Mouse (Mus musculus) hindbrain, embryonic 12.5 days (tissue): ENCODE results near the gene Themis. TPM values are rescaled to one million over a fixed set of nuclear protein-coding genes. Genes with fewer than 3 reads are reported as not detected.
A peak's percentile ranks its signal among the peaks of the same experiment; 100 is the strongest.

ENCODE experiments used
- ATAC-seq: fragments of 200-750 bp; cut with Nextera tagmentation; 2 replicates; pipeline ENCODE4 v1.8.0; 2017; ENCODE audit warnings: moderate TSS enrichment; ENCODE audit not compliant: low FRiP score
- H3K27ac ChIP-seq: fragments of 300-500 bp; sonication (generic); 2 replicates; pipeline ENCODE4 v1.5.1; 2016; ENCODE audit warnings: mild to moderate bottlenecking
- H3K27me3 ChIP-seq: fragments of 300-500 bp; sonication (generic); 2 replicates; pipeline ENCODE4 v1.6.1; 2016; ENCODE audit warnings: mild to moderate bottlenecking
- H3K36me3 ChIP-seq: fragments of 300-500 bp; sonication (generic); 2 replicates; pipeline ENCODE4 v1.6.1; 2016; ENCODE audit warnings: mild to moderate bottlenecking
- H3K4me1 ChIP-seq: fragments of 300-500 bp; sonication (generic); 2 replicates; pipeline ENCODE4 v1.6.1; 2016
- H3K4me2 ChIP-seq: fragments of 300-500 bp; sonication (generic); replicated peaks from 2 replicates; pipeline ENCODE4 v1.6.1; 2016; ENCODE audit warnings: mild to moderate bottlenecking
- H3K4me3 ChIP-seq: fragments of 300-500 bp; sonication (generic); 2 replicates; pipeline ENCODE4 v1.5.1; 2016; ENCODE audit warnings: mild to moderate bottlenecking
- H3K9ac ChIP-seq: fragments of 300-500 bp; sonication (generic); 2 replicates; pipeline ENCODE4 v1.6.1; 2016; ENCODE audit warnings: mild to moderate bottlenecking, moderate library complexity
- H3K9me3 ChIP-seq: fragments of 300-500 bp; sonication (generic); replicated peaks from 2 replicates; pipeline ENCODE4 v1.6.1; 2016; ENCODE audit warnings: mild to moderate bottlenecking
- WGBS: fragments of 180-500 bp; shearing (Covaris S2); methylation state at CpG from one replicate; pipeline ENCODE4 v1.1.7; 2016; 5-methylcytosine and 5-hydroxymethylcytosine counted together
- polyA plus RNA-seq: library from polyadenylated mRNA; unstranded; fragments of >200 nt; fragmentation: Nextera tagmentation; extraction: Ambion mirVana; gene quantifications from 2 replicates; pipeline ENCODE4 v1.2.1, GENCODE M21; 2016

The Themis gene
- polyA plus RNA-seq, 1 experiment from 2014 or later, result not detected

GRCm38 (mm10) chr10:28812571-28812936, 144.4 kb downstream of the Themis start:
- Histone ChIP-seq H3K27ac (no peak overlapping the region), H3K9ac (no peak overlapping the region), H3K9me3 (no peaks in the 10 kb centered on the region), H3K27me3 (no peaks in the 10 kb centered on the region), H3K4me1 (no peaks in the 10 kb centered on the region), H3K36me3 (no peaks in the 10 kb centered on the region), H3K4me3 (no peak overlapping the region), H3K4me2 (no peak overlapping the region)
- no peak for ATAC-seq

- no peak for ATAC-seq
- H3K27ac ChIP-seq, result no peak overlapping the region
- WGBS, result 62% methylated on average over 4 of the region's 4 CpGs
Measured at GRCm38 (mm10) chr10:28816160-28816559, 148.0 kb downstream of the Themis start.

DNA sequence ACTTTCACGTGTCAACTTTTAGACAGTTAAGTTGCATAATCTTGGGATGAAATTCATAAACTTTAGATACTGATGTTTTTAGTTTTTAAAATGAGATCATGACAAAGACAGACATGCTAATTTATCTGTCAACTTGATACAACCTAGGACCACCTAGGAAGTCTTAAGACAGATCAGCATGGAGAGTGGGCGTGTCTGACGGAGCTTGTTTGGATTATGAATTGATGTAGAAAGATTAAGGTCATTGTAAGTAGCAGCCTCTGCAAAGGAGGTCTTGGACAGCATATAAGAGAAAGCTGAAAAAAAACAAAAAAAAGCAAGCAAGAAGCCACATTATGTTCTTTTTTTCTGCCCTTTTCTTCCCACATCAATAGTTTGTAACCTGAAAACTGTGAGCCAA, 154.2 kb downstream of the Themis start:
- H3K9me3 ChIP-seq, result 0 out of 2 replicates have a peak, but pooled peaks cover 3% of the 10 kb centered on the region
- no peak for ATAC-seq
- WGBS, result 83% methylated on average over 3 of the region's 3 CpGs
- H3K27ac ChIP-seq, result no peak overlapping the region
- H3K4me1 ChIP-seq, result no peaks in the 10 kb centered on the region
- H3K36me3 ChIP-seq, result no peaks in the 10 kb centered on the region
- no peak overlapping the region for H3K9ac ChIP-seq
- H3K27me3 ChIP-seq, result no peaks in the 10 kb centered on the region
- no peak overlapping the region for H3K4me2 ChIP-seq
- no peak overlapping the region for H3K4me3 ChIP-seq

More at GRCm38 (mm10) chr10:28816160-28816559, 148.0 kb downstream of the Themis start:
- H3K4me1 ChIP-seq, result no peaks in the 10 kb centered on the region
- H3K9ac ChIP-seq, result no peak overlapping the region
- no peak overlapping the region for H3K4me3 ChIP-seq
- 0 out of 2 replicates have a peak, but pooled peaks cover 3% of the 10 kb centered on the region for H3K9me3 ChIP-seq
- H3K27me3 ChIP-seq, result no peaks in the 10 kb centered on the region
- no peaks in the 10 kb centered on the region for H3K36me3 ChIP-seq
- H3K4me2 ChIP-seq, result no peak overlapping the region

GRCm38 (mm10) chr10:28842605-28843004, 174.4 kb downstream of the Themis start:
- no peaks in the 10 kb centered on the region for H3K9me3 ChIP-seq
- no peak overlapping the region for H3K9ac ChIP-seq
- 67% methylated on average over 2 of the region's 2 CpGs for WGBS
- no peaks in the 10 kb centered on the region for H3K36me3 ChIP-seq
- no peak overlapping the region for H3K4me2 ChIP-seq
- no peak overlapping the region for H3K27ac ChIP-seq
- no peaks in the 10 kb centered on the region for H3K27me3 ChIP-seq
- H3K4me3 ChIP-seq, result no peak overlapping the region
- no peaks in the 10 kb centered on the region for H3K4me1 ChIP-seq
- no peak for ATAC-seq

DNA sequence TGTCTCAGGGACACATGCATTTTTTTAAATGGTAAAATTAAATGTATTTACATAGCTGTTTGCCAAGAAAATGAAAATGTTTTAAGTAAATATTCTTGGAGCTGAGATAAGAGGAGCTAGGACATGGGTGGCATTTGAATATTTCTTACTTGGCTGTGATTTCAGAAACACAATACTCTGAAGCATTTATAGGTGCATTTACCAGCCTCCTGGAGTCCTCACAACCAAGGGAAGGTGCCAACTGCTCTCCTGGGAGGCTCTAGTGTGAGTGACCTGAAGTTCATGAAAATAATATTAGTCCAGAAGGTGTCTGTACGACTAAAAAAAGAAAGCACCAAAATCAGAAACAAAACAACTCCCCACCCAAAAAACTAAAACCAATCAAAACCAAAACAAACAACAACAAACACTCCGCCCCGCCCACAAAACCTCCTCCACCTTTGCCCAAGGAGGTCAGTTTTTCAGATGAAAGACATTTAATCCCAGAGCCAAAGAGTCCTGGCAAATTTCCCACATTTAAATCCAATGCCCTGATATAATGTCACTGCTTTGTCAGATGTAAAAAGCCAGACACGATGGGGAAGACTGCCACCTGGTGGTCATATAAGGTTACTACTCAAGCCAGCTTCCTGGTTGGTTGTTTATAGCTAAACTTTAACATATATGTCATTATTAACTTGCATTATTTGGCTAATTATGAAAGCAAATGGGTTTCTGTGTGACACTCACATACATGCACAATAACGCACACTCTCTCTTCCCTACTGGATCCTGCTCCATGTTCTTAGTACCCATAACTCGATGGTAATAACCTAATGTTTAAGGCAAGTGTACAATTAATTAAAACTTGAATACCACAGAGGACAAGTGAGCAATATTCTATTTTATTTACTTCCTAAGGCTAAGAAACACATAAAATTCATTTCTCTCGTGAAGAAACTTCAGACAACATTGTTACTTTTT, 175.9 kb downstream of the Themis start:
- Histone ChIP-seq H3K4me1 (no peaks in the 10 kb centered on the region), H3K36me3 (no peaks in the 10 kb centered on the region), H3K27me3 (no peaks in the 10 kb centered on the region), H3K9ac (no peak overlapping the region), H3K27ac (no peak overlapping the region), H3K4me3 (no peak overlapping the region), H3K9me3 (no peaks in the 10 kb centered on the region), H3K4me2 (no peak overlapping the region)
- ATAC-seq, result peak; percentile 66; the same call in 1 of the 2 replicates
- 32% methylated on average over 7 of the region's 7 CpGs for WGBS

- no peak for ATAC-seq
- no peak overlapping the region for H3K4me3 ChIP-seq
- H3K4me1 ChIP-seq, result no peaks in the 10 kb centered on the region
Measured at GRCm38 (mm10) chr10:28856154-28856553, 188.0 kb downstream of the Themis start.

GRCm38 (mm10) chr10:28870580-28871354, 202.6 kb downstream of the Themis start:
- no peak for ATAC-seq

More at GRCm38 (mm10) chr10:28856154-28856553, 188.0 kb downstream of the Themis start:
- Histone ChIP-seq H3K27me3 (no peaks in the 10 kb centered on the region), H3K9ac (no peak overlapping the region), H3K27ac (no peak overlapping the region), H3K36me3 (no peaks in the 10 kb centered on the region), H3K9me3 (no peaks in the 10 kb centered on the region), H3K4me2 (no peak overlapping the region)
- WGBS, result 87% methylated on average over 2 of the region's 2 CpGs

GRCm38 (mm10) chr10:28874605-28875004, 206.4 kb downstream of the Themis start:
- H3K4me3 ChIP-seq, result no peak overlapping the region
- H3K27ac ChIP-seq, result 0 out of 2 replicates have a peak overlapping the region, but pooled peaks have one; percentile 37
- 38% methylated on average over 4 of the region's 4 CpGs for WGBS
- ATAC-seq, result peak; percentile 87
- no peaks in the 10 kb centered on the region for H3K9me3 ChIP-seq
- H3K36me3 ChIP-seq, result no peaks in the 10 kb centered on the region
- no peaks in the 10 kb centered on the region for H3K27me3 ChIP-seq
- no peak overlapping the region for H3K4me2 ChIP-seq
- H3K4me1 ChIP-seq, result peaks cover 5% of the 10 kb centered on the region; the same call in 1 of the 2 replicates
- no peak overlapping the region for H3K9ac ChIP-seq

More at GRCm38 (mm10) chr10:28870580-28871354, 202.6 kb downstream of the Themis start:
- H3K27ac ChIP-seq, result no peak overlapping the region
- no peaks in the 10 kb centered on the region for H3K27me3 ChIP-seq
- H3K9me3 ChIP-seq, result no peaks in the 10 kb centered on the region
- 66% methylated on average over 4 of the region's 4 CpGs for WGBS
- H3K4me2 ChIP-seq, result no peak overlapping the region
- H3K9ac ChIP-seq, result no peak overlapping the region
- peaks cover 5% of the 10 kb centered on the region; the same call in 1 of the 2 replicates for H3K4me1 ChIP-seq
- H3K4me3 ChIP-seq, result no peak overlapping the region
- no peaks in the 10 kb centered on the region for H3K36me3 ChIP-seq

DNA sequence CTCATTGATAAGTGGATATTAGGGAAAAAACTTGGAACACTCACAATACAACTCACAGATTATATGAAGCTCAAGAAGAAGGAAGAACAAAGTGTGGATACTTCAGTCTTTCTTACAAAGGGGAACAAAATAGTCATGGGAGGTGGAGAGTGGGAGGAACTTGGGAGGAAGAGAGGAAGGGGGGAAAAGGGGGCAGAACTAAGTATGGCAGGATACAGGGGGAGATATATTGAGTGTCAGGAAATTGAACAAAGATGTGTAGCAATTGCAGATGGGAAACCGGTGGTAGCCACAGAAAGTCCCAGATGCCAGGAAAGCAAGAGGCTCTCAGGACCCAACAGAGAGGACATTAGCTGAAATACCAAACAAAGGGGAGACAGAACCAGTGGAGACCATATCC, 219.5 kb downstream of the Themis start:
- Histone ChIP-seq H3K9me3 (no peaks in the 10 kb centered on the region), H3K4me1 (no peaks in the 10 kb centered on the region), H3K27me3 (no peaks in the 10 kb centered on the region), H3K36me3 (no peaks in the 10 kb centered on the region), H3K4me3 (no peak overlapping the region), H3K9ac (no peak overlapping the region), H3K4me2 (no peak overlapping the region), H3K27ac (no peak overlapping the region)
- WGBS, result 88% methylated on average over 1 of the region's 1 CpGs
- ATAC-seq, result no peak

DNA sequence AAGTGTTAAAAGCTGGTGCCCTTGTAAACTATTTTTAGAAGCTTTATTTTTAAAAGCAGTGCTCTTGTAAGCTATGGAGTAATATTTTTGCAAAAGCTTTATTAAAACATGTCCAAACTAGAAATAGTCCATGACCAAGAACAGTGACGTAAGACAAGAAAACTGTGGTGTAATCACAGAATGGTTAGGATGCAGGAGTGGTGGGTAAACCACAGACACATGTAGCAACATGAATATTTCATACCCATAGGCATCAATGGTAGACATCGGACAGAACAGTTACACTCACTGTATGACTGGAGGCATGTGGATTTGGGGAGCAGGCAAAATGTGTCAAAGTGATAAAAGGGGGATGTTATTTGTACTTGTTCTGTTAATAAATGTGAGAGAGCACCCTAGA, 222.7 kb downstream of the Themis start:
- Histone ChIP-seq H3K9ac (no peak overlapping the region), H3K4me3 (no peak overlapping the region), H3K4me1 (no peaks in the 10 kb centered on the region), H3K27me3 (no peaks in the 10 kb centered on the region), H3K9me3 (no peaks in the 10 kb centered on the region), H3K4me2 (no peak overlapping the region), H3K36me3 (no peaks in the 10 kb centered on the region), H3K27ac (no peak overlapping the region)
- no peak for ATAC-seq
- WGBS, result 90% methylated on average over 2 of the region's 2 CpGs

GRCm38 (mm10) chr10:28898351-28898750, 230.2 kb downstream of the Themis start:
- Histone ChIP-seq H3K4me2 (no peak overlapping the region), H3K4me1 (no peaks in the 10 kb centered on the region)

More at GRCm38 (mm10) chr10:28898351-28898750, 230.2 kb downstream of the Themis start:
- ATAC-seq, result no peak
- 60% methylated on average over 1 of the region's 1 CpGs for WGBS
- Histone ChIP-seq H3K36me3 (no peaks in the 10 kb centered on the region), H3K27me3 (no peaks in the 10 kb centered on the region), H3K4me3 (no peak overlapping the region), H3K9ac (no peak overlapping the region), H3K27ac (no peak overlapping the region), H3K9me3 (no peaks in the 10 kb centered on the region)
